Mouse (Mus musculus) hindbrain, embryonic 16.5 days (tissue): ENCODE results near the gene Speer2. TPM values are rescaled to one million over a fixed set of nuclear protein-coding genes. Genes with fewer than 3 reads are reported as not detected.

ENCODE experiments used
- ATAC-seq: fragments of 200-750 bp; cut with Nextera tagmentation; 2 replicates; pipeline ENCODE4 v1.8.0; 2017; ENCODE audit warnings: moderate TSS enrichment, moderate library complexity
- H3K27ac ChIP-seq: fragments of 300-500 bp; sonication (generic); 2 replicates; pipeline ENCODE4 v1.5.1; 2014; ENCODE audit warnings: low read depth, mild to moderate bottlenecking, control low read depth, low read length, moderate library complexity
- H3K27me3 ChIP-seq: fragments of 300-500 bp; sonication (generic); replicated peaks from 2 replicates; pipeline ENCODE4 v1.6.1; 2014; ENCODE audit warnings: low read length; ENCODE audit not compliant: control insufficient read depth, insufficient read depth
- H3K36me3 ChIP-seq: fragments of 300-500 bp; sonication (generic); 2 replicates; pipeline ENCODE4 v1.6.1; 2014; ENCODE audit warnings: mild to moderate bottlenecking, low read length, moderate library complexity, mixed read lengths; ENCODE audit not compliant: control insufficient read depth, insufficient read depth
- H3K4me1 ChIP-seq: fragments of 300-500 bp; sonication (generic); 2 replicates; pipeline ENCODE4 v1.6.1; 2014; ENCODE audit warnings: low read depth, low read length; ENCODE audit not compliant: control insufficient read depth, insufficient read depth
- H3K4me2 ChIP-seq: fragments of 300-500 bp; sonication (generic); 2 replicates; pipeline ENCODE4 v1.6.1; 2014; ENCODE audit warnings: mild to moderate bottlenecking, low read length, control low read depth, moderate library complexity
- H3K4me3 ChIP-seq: fragments of 300-500 bp; sonication (generic); 2 replicates; pipeline ENCODE4 v1.5.1; 2014; ENCODE audit warnings: mild to moderate bottlenecking, low read length, control low read depth, moderate library complexity
- H3K9ac ChIP-seq: fragments of 300-500 bp; sonication (generic); 2 replicates; pipeline ENCODE4 v1.6.1; 2014; ENCODE audit warnings: low read depth, mild to moderate bottlenecking, control low read depth, low read length, moderate library complexity
- H3K9me3 ChIP-seq: fragments of 300-500 bp; sonication (generic); 2 replicates; pipeline ENCODE4 v1.6.1; 2014; ENCODE audit warnings: mild to moderate bottlenecking, low read length, moderate library complexity; ENCODE audit not compliant: control insufficient read depth
- WGBS: fragments of 180-500 bp; shearing (Covaris S2); extraction: QIAGEN DNeasy Blood & Tissue Kit; methylation state at CpG from one replicate; pipeline ENCODE4 v1.1.7; 2014; 5-methylcytosine and 5-hydroxymethylcytosine counted together
- polyA plus RNA-seq: library from polyadenylated mRNA; unstranded; fragments of >200 nt; fragmentation: Nextera tagmentation; extraction: Ambion mirVana; gene quantifications from 2 replicates; pipeline ENCODE4 v1.2.1, GENCODE M21; 2015

Gene Speer2
- polyA plus RNA-seq: not detected in 2 replicates

- H3K27ac ChIP-seq: no peak within 1 kb of the TSS
- H3K4me1 ChIP-seq: no peaks in the 10 kb centered on the region
- no peak for ATAC-seq
- no peak within 1 kb of the TSS for H3K9ac ChIP-seq
- 97% methylated on average over 4 of the region's 4 CpGs for WGBS
- no peaks in the 10 kb centered on the region for H3K9me3 ChIP-seq
- no peaks in the 10 kb centered on the region for H3K27me3 ChIP-seq
- H3K4me2 ChIP-seq: no peak within 1 kb of the TSS
- no peaks in the 10 kb centered on the region for H3K36me3 ChIP-seq
- H3K4me3 ChIP-seq: no peak within 1 kb of the TSS
Observed at GRCm38 (mm10) chr16:69863644-69864043, at the start of gene Speer2. TSS of gene Speer2 (minus strand) at chr16:69863744.

- Histone ChIP-seq H3K9ac (no peak overlapping the region), H3K4me1 (no peaks in the 10 kb centered on the region), H3K36me3 (no peaks in the 10 kb centered on the region), H3K27me3 (no peaks in the 10 kb centered on the region), H3K4me2 (no peak overlapping the region), H3K4me3 (no peak overlapping the region), H3K9me3 (no peaks in the 10 kb centered on the region), H3K27ac (no peak overlapping the region)
- no peak for ATAC-seq
Observed at GRCm38 (mm10) chr16:69904303-69904702, 40.8 kb upstream of the Speer2 start.

GRCm38 (mm10) chr16:69880712-69881111 lies 17.2 kb upstream of the Speer2 start:
- Histone ChIP-seq H3K27me3 (no peaks in the 10 kb centered on the region), H3K4me2 (no peak overlapping the region), H3K4me3 (no peak overlapping the region), H3K36me3 (no peaks in the 10 kb centered on the region), H3K9me3 (no peaks in the 10 kb centered on the region), H3K9ac (no peak overlapping the region), H3K27ac (no peak overlapping the region), H3K4me1 (no peaks in the 10 kb centered on the region)
- no peak for ATAC-seq

GRCm38 (mm10) chr16:69836628-69837027 lies 26.9 kb downstream of the Speer2 start:
- WGBS: 56% methylated on average over 2 of the region's 2 CpGs
- H3K9ac ChIP-seq: no peak overlapping the region
- no peaks in the 10 kb centered on the region for H3K9me3 ChIP-seq
- no peaks in the 10 kb centered on the region for H3K36me3 ChIP-seq
- H3K4me2 ChIP-seq: no peak overlapping the region
- H3K27me3 ChIP-seq: no peaks in the 10 kb centered on the region
- no peak overlapping the region for H3K27ac ChIP-seq
- H3K4me3 ChIP-seq: no peak overlapping the region
- ATAC-seq: no peak
- H3K4me1 ChIP-seq: no peaks in the 10 kb centered on the region

- H3K4me2 ChIP-seq: no peak overlapping the region
- H3K27ac ChIP-seq: no peak overlapping the region
- ATAC-seq: no peak
- no peaks in the 10 kb centered on the region for H3K9me3 ChIP-seq
- no peaks in the 10 kb centered on the region for H3K36me3 ChIP-seq
- WGBS: 68% methylated on average over 5 of the region's 5 CpGs
- no peaks in the 10 kb centered on the region for H3K4me1 ChIP-seq
- no peak overlapping the region for H3K4me3 ChIP-seq
- H3K27me3 ChIP-seq: no peaks in the 10 kb centered on the region
- H3K9ac ChIP-seq: no peak overlapping the region
Observed at GRCm38 (mm10) chr16:69813652-69814051, 49.9 kb downstream of the Speer2 start.
